Mouse (Mus musculus): ENCODE results near the gene Ccdc39.

DNA sequence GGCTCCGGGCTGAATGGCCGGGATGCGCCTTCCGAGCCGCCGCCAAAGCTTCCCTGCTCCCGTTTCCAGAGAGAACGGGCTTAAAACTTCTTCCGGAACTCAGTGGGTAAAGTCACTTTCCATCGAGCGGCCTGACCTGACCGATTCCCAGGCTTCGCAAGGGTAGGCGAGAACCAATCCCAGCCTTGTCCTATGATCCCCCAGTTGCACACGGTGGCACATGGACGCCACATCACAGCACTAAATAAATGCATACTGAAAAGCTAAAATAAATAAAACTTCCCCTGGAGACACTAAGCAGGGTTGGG is 43.6 kb downstream of the Ccdc39 start:
- TF ChIP-seq POLR2A (IDR thresholded peaks at IDR 0.05; ENCODE audit: borderline replicate concordance, extremely low read depth, low read depth, low read length): no peak
- TF ChIP-seq CTCF (IDR thresholded peaks at IDR 0.05; ENCODE audit: insufficient read depth, low read length): no peak

Measured in lung, adult 2 months (tissue).